Mouse (Mus musculus) liver, adult 2 months (tissue): ENCODE results near the gene Mybpc1. TPM values are rescaled to one million over a fixed set of nuclear protein-coding genes. Genes with fewer than 3 reads are reported as not detected.

Experiments used
- DNase-seq: peaks from one replicate; pipeline ENCODE4 v3.0.0-alpha.2; 2011; ENCODE audit warnings: low read depth, low spot score; ENCODE audit errors: extremely low read depth
- H3K27ac ChIP-seq: fragments of 200-500 bp; replicated peaks from 2 replicates; pipeline ENCODE4 v1.5.1; 2012; ENCODE audit warnings: low read depth, mild to moderate bottlenecking, control low read depth, inconsistent platforms, low read length; ENCODE audit not compliant: insufficient read depth
- H3K27me3 ChIP-seq: fragments of 200-500 bp; 2 replicates; pipeline ENCODE4 v1.6.1; 2012; ENCODE audit warnings: mild to moderate bottlenecking, moderate library complexity, low read length, inconsistent platforms; ENCODE audit not compliant: control insufficient read depth, insufficient read depth
- H3K36me3 ChIP-seq: fragments of 200-500 bp; 2 replicates; pipeline ENCODE4 v1.6.1; 2012; ENCODE audit warnings: low read length, inconsistent platforms; ENCODE audit not compliant: control insufficient read depth, insufficient read depth
- H3K4me1 ChIP-seq: fragments of 200-500 bp; 2 replicates; pipeline ENCODE4 v1.6.1; 2011; ENCODE audit warnings: low read length; ENCODE audit not compliant: control insufficient read depth, insufficient read depth
- H3K4me3 ChIP-seq: fragments of 200-500 bp; 2 replicates; pipeline ENCODE4 v1.5.1; 2011; ENCODE audit warnings: low read depth, mild to moderate bottlenecking, control low read depth, low read length, moderate library complexity; ENCODE audit not compliant: insufficient read depth
- H3K79me2 ChIP-seq: fragments of 200-500 bp; 2 replicates; pipeline ENCODE4 v1.6.1; 2012; ENCODE audit warnings: inconsistent platforms, mild to moderate bottlenecking, low read length, moderate library complexity; ENCODE audit not compliant: control insufficient read depth, insufficient read depth
- H3K9ac ChIP-seq: fragments of 200-500 bp; 2 replicates; pipeline ENCODE4 v1.6.1; 2012; ENCODE audit warnings: low read depth, mild to moderate bottlenecking, control low read depth, inconsistent platforms, low read length
- CTCF ChIP-seq: fragments of 200-500 bp; IDR thresholded peaks from 2 replicates; pipeline ENCODE4 v1.5.1; 2011; ENCODE audit warnings: low read depth, low read length, control low read depth
- POLR2A ChIP-seq: fragments of 200-500 bp; IDR thresholded peaks from 2 replicates; pipeline ENCODE4 v1.6.1; 2011; ENCODE audit warnings: low read length, control low read depth; ENCODE audit not compliant: insufficient read depth; ENCODE audit errors: extremely low read depth
- WGBS: fragments of 180-500 bp; shearing (Covaris S2); methylation state at CpG from one replicate; pipeline ENCODE4 v1.1.7; 2018; 5-methylcytosine and 5-hydroxymethylcytosine counted together
- polyA plus RNA-seq: library from polyadenylated mRNA; depleted of rRNA; stranded (reverse); fragments of >200 nt; gene quantifications from 2 replicates; pipeline ENCODE4 v1.2.3, GENCODE M21; 2012; rRNA removed
- total RNA-seq: library from RNA; depleted of rRNA; stranded (reverse); fragments of >200 nt; gene quantifications from 2 replicates; pipeline ENCODE4 v1.2.3, GENCODE M21; 2014; rRNA removed

Gene Mybpc1
- total RNA-seq (1.7 TPM in 1 of 2 replicates, not detected in the other), polyA plus RNA-seq (not detected in 2 replicates)

DNA sequence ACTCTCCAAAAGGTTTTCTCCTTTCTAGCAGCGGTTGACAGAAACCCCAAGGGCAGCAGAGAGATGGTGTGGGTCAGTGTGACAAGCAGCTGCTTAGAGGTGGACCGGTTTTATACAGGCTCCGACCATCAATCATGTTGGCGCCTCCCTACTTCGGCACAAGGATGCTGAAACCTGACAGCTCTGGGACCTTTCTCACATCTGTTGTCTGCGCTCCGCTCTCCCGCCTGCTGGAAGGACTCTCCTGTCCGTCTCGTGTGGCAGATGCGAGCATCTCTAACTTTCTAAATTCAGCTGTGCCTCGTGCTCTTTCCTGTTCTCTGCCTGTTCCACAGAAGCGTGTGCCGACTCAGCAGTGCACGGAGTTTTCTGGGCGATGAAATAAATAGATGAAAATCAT is at the start of gene Mybpc1:
Gene Mybpc1, minus strand, starts transcription at position 210 of the 400 bp plus-strand sequence.
- no peak for TF ChIP-seq CTCF
- no peak for TF ChIP-seq POLR2A
- no peaks in the 10 kb centered on the region for H3K36me3 ChIP-seq
- no peak within 1 kb of the TSS for H3K27ac ChIP-seq
- DNase-seq: no peak
- H3K27me3 ChIP-seq: no peaks in the 10 kb centered on the region
- no peak within 1 kb of the TSS for H3K4me3 ChIP-seq
- WGBS: 53% methylated on average over 16 of the region's 16 CpGs
- H3K9ac ChIP-seq: no peak within 1 kb of the TSS
- no peaks in the 10 kb centered on the region for H3K4me1 ChIP-seq
- no peaks in the 10 kb centered on the region for H3K79me2 ChIP-seq

DNA sequence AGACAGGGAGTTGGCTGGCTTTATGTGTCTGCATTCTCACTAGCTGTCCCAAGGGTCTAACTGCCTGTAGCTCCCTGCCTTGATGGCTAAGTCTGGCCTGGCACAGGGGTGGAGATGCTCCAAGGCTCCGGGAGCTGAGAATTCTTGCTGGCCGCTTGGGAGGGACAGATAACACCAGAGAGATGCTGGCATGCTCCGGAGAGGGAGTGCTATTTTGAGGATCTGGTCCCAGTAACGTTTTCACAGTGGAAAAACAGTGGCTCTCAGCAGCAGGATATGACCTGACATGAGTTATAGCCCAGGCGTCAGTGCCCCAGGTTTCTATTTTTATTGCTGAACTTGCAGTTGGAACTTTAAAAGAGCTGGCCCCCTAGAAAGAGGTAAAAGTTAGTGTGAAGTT is 40.5 kb upstream of the Mybpc1 start:
- Histone ChIP-seq H3K79me2 (no peaks in the 10 kb centered on the region), H3K9ac (no peak overlapping the region), H3K27me3 (no peaks in the 10 kb centered on the region), H3K27ac (no peak overlapping the region), H3K4me1 (no peaks in the 10 kb centered on the region), H3K36me3 (no peaks in the 10 kb centered on the region), H3K4me3 (no peak overlapping the region)
- WGBS: 59% methylated on average over 5 of the region's 5 CpGs
- DNase-seq: no peak
- no peak for TF ChIP-seq CTCF
- TF ChIP-seq POLR2A: no peak

DNA sequence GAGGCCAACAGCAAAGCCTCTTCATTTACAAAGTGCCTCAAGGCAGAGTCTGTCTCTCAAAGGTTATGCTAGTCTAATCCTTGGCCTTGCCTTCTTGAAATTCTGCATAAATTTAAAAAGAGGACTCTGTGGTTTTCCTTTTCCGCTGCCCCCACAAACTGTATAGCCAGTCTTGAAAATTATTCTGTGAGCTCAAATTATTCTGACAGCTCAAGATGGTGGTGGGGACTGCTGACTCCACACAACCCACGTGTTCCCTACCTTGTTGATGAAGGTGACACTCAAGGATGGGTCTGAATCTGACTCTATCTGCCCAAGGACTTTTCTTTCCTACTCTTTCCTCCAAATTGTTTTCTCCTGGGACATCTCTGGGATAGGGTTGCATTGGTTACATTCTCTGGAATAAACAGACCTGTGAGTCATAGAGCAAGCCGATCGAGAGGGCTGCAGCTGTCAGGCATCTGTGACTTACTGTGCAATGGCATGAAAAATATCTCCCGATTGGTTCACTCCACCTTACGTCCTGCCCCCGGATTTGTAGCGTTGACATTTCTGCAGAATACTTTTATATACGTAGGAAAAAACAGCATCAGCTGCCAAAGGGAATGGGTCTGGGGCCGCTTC is 26.5 kb upstream of the Mybpc1 start:
- 85% methylated on average over 10 of the region's 10 CpGs for WGBS
- no peak overlapping the region for H3K4me3 ChIP-seq

GRCm38 (mm10) chr10:88630663-88631329 is 25.8 kb upstream of the Mybpc1 start:
- Histone ChIP-seq H3K36me3 (no peaks in the 10 kb centered on the region), H3K4me1 (no peaks in the 10 kb centered on the region), H3K27ac (no peak overlapping the region), H3K9ac (no peak overlapping the region), H3K79me2 (no peaks in the 10 kb centered on the region), H3K4me3 (no peak overlapping the region), H3K27me3 (no peaks in the 10 kb centered on the region)
- no peak for DNase-seq
- 67% methylated on average over 2 of the region's 2 CpGs for WGBS
- TF ChIP-seq POLR2A (no peak), CTCF (no peak)

More for the DNA sequence above, 26.5 kb upstream of the Mybpc1 start:
- no peak for TF ChIP-seq POLR2A
- TF ChIP-seq CTCF: no peak
- no peak overlapping the region for H3K9ac ChIP-seq
- H3K36me3 ChIP-seq: no peaks in the 10 kb centered on the region
- H3K27me3 ChIP-seq: no peaks in the 10 kb centered on the region
- DNase-seq: no peak
- H3K79me2 ChIP-seq: no peaks in the 10 kb centered on the region
- no peaks in the 10 kb centered on the region for H3K4me1 ChIP-seq
- no peak overlapping the region for H3K27ac ChIP-seq

- no peaks in the 10 kb centered on the region for H3K4me1 ChIP-seq
- H3K79me2 ChIP-seq: no peaks in the 10 kb centered on the region
- no peak overlapping the region for H3K9ac ChIP-seq
- H3K4me3 ChIP-seq: no peak overlapping the region
- H3K27ac ChIP-seq: no peak overlapping the region
- TF ChIP-seq POLR2A (no peak), CTCF (no peak)
- H3K36me3 ChIP-seq: no peaks in the 10 kb centered on the region
- 80% methylated on average over 4 of the region's 4 CpGs for WGBS
- no peaks in the 10 kb centered on the region for H3K27me3 ChIP-seq
- no peak for DNase-seq
Measured at GRCm38 (mm10) chr10:88627052-88627451, 22.1 kb upstream of the Mybpc1 start.

- Histone ChIP-seq H3K4me3 (no peak overlapping the region), H3K36me3 (no peaks in the 10 kb centered on the region), H3K27me3 (no peaks in the 10 kb centered on the region), H3K4me1 (no peaks in the 10 kb centered on the region), H3K27ac (no peak overlapping the region), H3K9ac (no peak overlapping the region), H3K79me2 (no peaks in the 10 kb centered on the region)
- WGBS: 59% methylated on average over 3 of the region's 3 CpGs
- TF ChIP-seq POLR2A: no peak
- no peak for TF ChIP-seq CTCF
- DNase-seq: no peak
Measured at GRCm38 (mm10) chr10:88626176-88626575, 21.2 kb upstream of the Mybpc1 start.
